Mouse (Mus musculus) Muller cell, postnatal 12 days (primary cell): ENCODE results near the gene Exd2.

Experiments
- DNase-seq: peaks from one replicate; pipeline ENCODE4 v3.0.0-alpha.2; 2015; ENCODE audit errors: inconsistent ontology term

Exd2 gene

GRCm38 (mm10) chr12:80462942-80463651 is at the start of gene Exd2:
TSS of gene Exd2 (plus strand) at chr12:80463095.
- peak; percentile 97 for DNase-seq

- DNase-seq, result no peak
These were observed 47.8 kb upstream of the Exd2 start for GRCm38 (mm10) chr12:80415100-80415499.

GRCm38 (mm10) chr12:80427683-80428082 is 35.2 kb upstream of the Exd2 start:
- DNase-seq, result no peak

GRCm38 (mm10) chr12:80433266-80433665 is 29.6 kb upstream of the Exd2 start:
- DNase-seq, result peak; percentile 22

GRCm38 (mm10) chr12:80434601-80434960 is 28.3 kb upstream of the Exd2 start:
- peak; percentile 22 for DNase-seq

GRCm38 (mm10) chr12:80434961-80435691 is 27.8 kb upstream of the Exd2 start:
- peak; percentile 87 for DNase-seq

GRCm38 (mm10) chr12:80435887-80436286 is 27.0 kb upstream of the Exd2 start:
- DNase-seq, result peak; percentile 48

- DNase-seq, result peak; percentile 89
These were observed 26.4 kb upstream of the Exd2 start, which contains the start of gene Dcaf5 for GRCm38 (mm10) chr12:80436336-80436976. TSS of gene Dcaf5 (minus strand) at chr12:80436601.

- DNase-seq, result no peak
These were observed 25.7 kb upstream of the Exd2 start for GRCm38 (mm10) chr12:80437051-80437675.

GRCm38 (mm10) chr12:80440957-80441356 is 21.9 kb upstream of the Exd2 start:
- no peak for DNase-seq

- no peak for DNase-seq
These were observed 18.3 kb upstream of the Exd2 start for GRCm38 (mm10) chr12:80444525-80445109.

GRCm38 (mm10) chr12:80453506-80453905 is 9.4 kb upstream of the Exd2 start:
- DNase-seq, result no peak

- no peak for DNase-seq
These were observed 4.9 kb upstream of the Exd2 start for GRCm38 (mm10) chr12:80458033-80458432.

- peak; percentile 45 for DNase-seq
These were observed 501 bp upstream of the Exd2 start for GRCm38 (mm10) chr12:80462292-80462896.

- DNase-seq, result no peak
These were observed 873 bp downstream of the Exd2 start for GRCm38 (mm10) chr12:80463666-80464269.

- DNase-seq, result no peak
These were observed 7.3 kb downstream of the Exd2 start for GRCm38 (mm10) chr12:80470206-80470605.

- no peak for DNase-seq
These were observed 9.0 kb downstream of the Exd2 start for GRCm38 (mm10) chr12:80471926-80472325.

- DNase-seq, result no peak
These were observed 10.8 kb downstream of the Exd2 start for GRCm38 (mm10) chr12:80473731-80474130.

GRCm38 (mm10) chr12:80479986-80480385 is 17.1 kb downstream of the Exd2 start:
- DNase-seq, result no peak

GRCm38 (mm10) chr12:80483397-80483796 is 20.5 kb downstream of the Exd2 start:
- no peak for DNase-seq

GRCm38 (mm10) chr12:80493311-80493710 is 30.4 kb downstream of the Exd2 start:
- DNase-seq, result no peak
